Mouse (Mus musculus): ENCODE results near the gene Foxo3.
A peak's percentile ranks its signal among the peaks of the same experiment; 100 is the strongest.

The Foxo3 gene

GRCm38 (mm10) chr10:42275401-42275870, 1.1 kb downstream of the Foxo3 start:
- DNase-seq = peak; percentile 64 to 67

GRCm38 (mm10) chr10:42274712-42275400, 1.7 kb downstream of the Foxo3 start:
- peak; percentile 62 to 66 for DNase-seq

GRCm38 (mm10) chr10:42273760-42274691, 2.5 kb downstream of the Foxo3 start:
- peak; percentile 43 to 52 for DNase-seq

- DNase-seq = no peak
Observed at GRCm38 (mm10) chr10:42273403-42273759, 3.2 kb downstream of the Foxo3 start.

- no peak for DNase-seq
Observed at GRCm38 (mm10) chr10:42271454-42272230, 4.9 kb downstream of the Foxo3 start.

GRCm38 (mm10) chr10:42270277-42271083, 6.1 kb downstream of the Foxo3 start:
- no peak for DNase-seq

GRCm38 (mm10) chr10:42269281-42270025, 7.1 kb downstream of the Foxo3 start:
- DNase-seq = no peak

- DNase-seq = no peak
Observed at GRCm38 (mm10) chr10:42267811-42268545, 8.6 kb downstream of the Foxo3 start.

- peak in 1 of 2 experiments; percentile 58 for DNase-seq
Observed at GRCm38 (mm10) chr10:42265021-42265689, 11.4 kb downstream of the Foxo3 start.

GRCm38 (mm10) chr10:42264195-42264594, 12.4 kb downstream of the Foxo3 start:
- no peak for DNase-seq

- DNase-seq = no peak
Observed at GRCm38 (mm10) chr10:42263701-42264100, 12.9 kb downstream of the Foxo3 start.

GRCm38 (mm10) chr10:42262061-42262460, 14.5 kb downstream of the Foxo3 start:
- DNase-seq = no peak

- no peak for DNase-seq
Observed at GRCm38 (mm10) chr10:42261103-42261502, 15.5 kb downstream of the Foxo3 start.

- DNase-seq = no peak
Observed at GRCm38 (mm10) chr10:42260523-42260922, 16.0 kb downstream of the Foxo3 start.

GRCm38 (mm10) chr10:42259602-42260001, 17.0 kb downstream of the Foxo3 start:
- DNase-seq = no peak

GRCm38 (mm10) chr10:42257985-42258384, 18.6 kb downstream of the Foxo3 start:
- DNase-seq = no peak

- no peak for DNase-seq
Observed at GRCm38 (mm10) chr10:42254788-42255187, 21.8 kb downstream of the Foxo3 start.

GRCm38 (mm10) chr10:42251749-42252323, 24.7 kb downstream of the Foxo3 start:
- DNase-seq = no peak

GRCm38 (mm10) chr10:42251203-42251602, 25.4 kb downstream of the Foxo3 start:
- DNase-seq = peak; percentile 48 to 52

- DNase-seq = no peak
Observed at GRCm38 (mm10) chr10:42249965-42250364, 26.6 kb downstream of the Foxo3 start.

All from cerebellum, postnatal 14 days (tissue).